10 mouse cellular contexts compared by ENCODE assay signal in genomic region chr15:99342194-99342981, GRCm38 (mm10). TPM values are rescaled to one million over a fixed set of nuclear protein-coding genes. Genes with fewer than 3 reads are reported as not detected.
DNase-seq lines count a peak whose midpoint lies in the region; ATAC-seq and TF ChIP-seq lines count a peak whose summit lies in the region.
"Had no signal": no experiment of that assay in that cellular context is flagged by ENCODE, and none has a peak within 500 bp of the region (broad histone marks: within the 10 kb centered on the region; RNA-seq: fewer than 3 reads in every experiment).

No protein-coding gene starts in this region.

- TF ChIP-seq CTCF in bone marrow macrophage, adult 2 months (IDR thresholded peaks at IDR 0.05; ENCODE audit: low read depth, low read length), result no peak

- H3K4me3 ChIP-seq in forebrain, embryonic 15.5 days, result no peak overlapping the region
- H3K4me3 ChIP-seq in forebrain, embryonic 11.5 days (ENCODE audit: low read depth, low read length), result no peak overlapping the region
- H3K4me3 ChIP-seq in kidney, embryonic 16.5 days (ENCODE audit: low read length), result no peak overlapping the region
- H3K4me3 ChIP-seq in kidney, embryonic 14.5 days (ENCODE audit: low read length), result no peak overlapping the region
- H3K4me3 ChIP-seq in bone marrow macrophage, adult 2 months (ENCODE audit: insufficient read depth, low read length), result peak overlapping the region; percentile 8; the same call in 1 of the 2 replicates
- H3K4me3 ChIP-seq in limb, embryonic 15.5 days, result no peak overlapping the region

- DNase-seq in forebrain, embryonic 11.5 days (ENCODE audit: low spot score), result no peak
- DNase-seq in thymus, adult 18-20 months, result no peak
- DNase-seq in spleen, postnatal 4 days (ENCODE audit: low spot score in 2 of 2), result no peak
- DNase-seq: cerebellum, postnatal 25 days had no signal

- ATAC-seq in forebrain, embryonic 15.5 days (replicated peaks), result no peak
- ATAC-seq in forebrain, embryonic 11.5 days (replicated peaks; ENCODE audit: low FRiP score), result no peak
- no peak for ATAC-seq in kidney, embryonic 16.5 days (ENCODE audit: low FRiP score, low TSS enrichment)
- ATAC-seq in kidney, embryonic 14.5 days (ENCODE audit: low FRiP score, low TSS enrichment), result no peak
- ATAC-seq in limb, embryonic 15.5 days (ENCODE audit: insufficient number of reproducible peaks, low FRiP score, low TSS enrichment, low read depth), result no peak
- ATAC-seq: Patski had no signal

- no peaks in the 10 kb centered on the region for H3K9me3 ChIP-seq in forebrain, embryonic 15.5 days
- no peaks in the 10 kb centered on the region for H3K9me3 ChIP-seq in forebrain, embryonic 11.5 days (ENCODE audit: control insufficient read depth, low read length)
- no peaks in the 10 kb centered on the region for H3K9me3 ChIP-seq in kidney, embryonic 16.5 days (ENCODE audit: low read length)
- H3K9me3 ChIP-seq in kidney, embryonic 14.5 days (ENCODE audit: control insufficient read depth, low read length), result no peaks in the 10 kb centered on the region
- no peaks in the 10 kb centered on the region for H3K9me3 ChIP-seq in limb, embryonic 15.5 days

- peaks cover 14% of the 10 kb centered on the region for H3K4me1 ChIP-seq in forebrain, embryonic 15.5 days
- no peaks in the 10 kb centered on the region for H3K4me1 ChIP-seq in forebrain, embryonic 11.5 days (replicated peaks; ENCODE audit: control insufficient read depth, insufficient read depth, low read length)
- H3K4me1 ChIP-seq in kidney, embryonic 16.5 days (ENCODE audit: insufficient read depth, low read length), result peaks cover 74% of the 10 kb centered on the region
- peaks cover 57% of the 10 kb centered on the region for H3K4me1 ChIP-seq in kidney, embryonic 14.5 days (ENCODE audit: control insufficient read depth, insufficient read depth, low read length)
- peaks cover 63% of the 10 kb centered on the region for H3K4me1 ChIP-seq in bone marrow macrophage, adult 2 months (ENCODE audit: control insufficient read depth, insufficient read depth, low read length)
- H3K4me1 ChIP-seq in limb, embryonic 15.5 days, result peaks cover 67% of the 10 kb centered on the region

- no peak overlapping the region for H3K9ac ChIP-seq in forebrain, embryonic 15.5 days (replicated peaks)
- no peak overlapping the region for H3K9ac ChIP-seq in forebrain, embryonic 11.5 days (ENCODE audit: low read length)
- H3K9ac ChIP-seq in kidney, embryonic 16.5 days (replicated peaks; ENCODE audit: low read length), result no peak overlapping the region
- H3K9ac ChIP-seq in kidney, embryonic 14.5 days (ENCODE audit: low read depth, low read length), result no peak overlapping the region
- H3K9ac ChIP-seq in limb, embryonic 15.5 days, result no peak overlapping the region

- no peaks in the 10 kb centered on the region for H3K36me3 ChIP-seq in forebrain, embryonic 15.5 days
- H3K36me3 ChIP-seq in forebrain, embryonic 11.5 days (ENCODE audit: control insufficient read depth, insufficient read depth, low read length), result no peaks in the 10 kb centered on the region
- no peaks in the 10 kb centered on the region for H3K36me3 ChIP-seq in kidney, embryonic 16.5 days (ENCODE audit: insufficient read depth, low read length)
- no peaks in the 10 kb centered on the region for H3K36me3 ChIP-seq in kidney, embryonic 14.5 days (ENCODE audit: control insufficient read depth, insufficient read depth, low read length)
- no peaks in the 10 kb centered on the region for H3K36me3 ChIP-seq in limb, embryonic 15.5 days

- no peak for TF ChIP-seq POLR2A in bone marrow macrophage, adult 2 months (IDR thresholded peaks at IDR 0.05; ENCODE audit: borderline replicate concordance, low read depth, low read length)

- no peaks in the 10 kb centered on the region for H3K27me3 ChIP-seq in forebrain, embryonic 15.5 days
- no peaks in the 10 kb centered on the region for H3K27me3 ChIP-seq in forebrain, embryonic 11.5 days (ENCODE audit: control insufficient read depth, insufficient read depth, low read length)
- H3K27me3 ChIP-seq in kidney, embryonic 16.5 days (ENCODE audit: insufficient read depth, low read length), result no peaks in the 10 kb centered on the region
- H3K27me3 ChIP-seq in kidney, embryonic 14.5 days (ENCODE audit: control insufficient read depth, insufficient read depth, low read length), result no peaks in the 10 kb centered on the region
- no peaks in the 10 kb centered on the region for H3K27me3 ChIP-seq in limb, embryonic 15.5 days
- H3K27me3 ChIP-seq: Patski had no signal

- peak overlapping the region; percentile 71; the same call in 1 of the 2 replicates for H3K27ac ChIP-seq in forebrain, embryonic 15.5 days (replicated peaks)
- no peak overlapping the region for H3K27ac ChIP-seq in forebrain, embryonic 11.5 days (ENCODE audit: low read depth, low read length)
- 0 out of 2 replicates have a peak overlapping the region, but pooled peaks have one; percentile 1 for H3K27ac ChIP-seq in kidney, embryonic 16.5 days (ENCODE audit: low read length)
- no peak overlapping the region for H3K27ac ChIP-seq in kidney, embryonic 14.5 days (ENCODE audit: low read depth, low read length)
- H3K27ac ChIP-seq in bone marrow macrophage, adult 2 months (ENCODE audit: insufficient read depth, low read depth, low read length), result peak overlapping the region; percentile 21
- H3K27ac ChIP-seq in limb, embryonic 15.5 days, result peak overlapping the region; percentile 91

- H3K4me2 ChIP-seq in forebrain, embryonic 15.5 days (replicated peaks), result no peak overlapping the region
- H3K4me2 ChIP-seq in forebrain, embryonic 11.5 days (ENCODE audit: low read depth, low read length, severe bottlenecking), result no peak overlapping the region
- H3K4me2 ChIP-seq in kidney, embryonic 16.5 days (replicated peaks; ENCODE audit: low read depth, low read length), result no peak overlapping the region
- H3K4me2 ChIP-seq in kidney, embryonic 14.5 days (replicated peaks; ENCODE audit: low read depth, low read length), result no peak overlapping the region; the same call in 1 of the 2 replicates
- H3K4me2 ChIP-seq in limb, embryonic 15.5 days, result no peak overlapping the region

- WGBS in forebrain, embryonic 15.5 days, result 59% methylated on average over 9 of the region's 9 CpGs
- 62% methylated on average over 9 of the region's 9 CpGs for WGBS in forebrain, embryonic 11.5 days
- WGBS in kidney, embryonic 16.5 days, result 43% methylated on average over 9 of the region's 9 CpGs
- 56% methylated on average over 9 of the region's 9 CpGs for WGBS in kidney, embryonic 14.5 days
- WGBS in limb, embryonic 15.5 days, result 61% methylated on average over 9 of the region's 9 CpGs

RNA-seq across cellular contexts. Expression of gene Fmnl3, which starts 27.9 kb away (rescaled TPM):
- polyA plus RNA-seq in forebrain, embryonic 15.5 days (2015; fragmentation: Nextera tagmentation; extraction: Ambion mirVana), result 9.9 and 10.2 TPM in 2 replicates
- polyA plus RNA-seq in forebrain, embryonic 11.5 days (2014; fragmentation: Nextera tagmentation; extraction: Ambion mirVana), result 14.3 and 17.0 TPM in 2 replicates
- 27.1 and 29.8 TPM in 2 replicates for polyA plus RNA-seq in kidney, embryonic 16.5 days (2015; fragmentation: Nextera tagmentation; extraction: Ambion mirVana)
- 15.0 and 27.9 TPM in 2 replicates for polyA plus RNA-seq in kidney, embryonic 14.5 days (2014; fragmentation: Nextera tagmentation; extraction: Ambion mirVana)
- 18.9 and 23.2 TPM in 2 replicates for polyA plus RNA-seq in bone marrow macrophage, adult 2 months (2012; ENCODE audit: insufficient read depth, insufficient read length, missing spikeins)
- 25.0 and 26.9 TPM in 2 replicates for polyA plus RNA-seq in limb, embryonic 15.5 days (2015; fragmentation: Nextera tagmentation; extraction: Ambion mirVana)

RNA-seq across cellular contexts. Expression of gene Fam186b, which starts 46.7 kb away (rescaled TPM):
- 0.23 and 0.31 TPM in 2 replicates for polyA plus RNA-seq in forebrain, embryonic 15.5 days (2015; fragmentation: Nextera tagmentation; extraction: Ambion mirVana)
- polyA plus RNA-seq in forebrain, embryonic 11.5 days (2014; fragmentation: Nextera tagmentation; extraction: Ambion mirVana), result 0.15 and 0.36 TPM in 2 replicates
- 0.21 and 0.30 TPM in 2 replicates for polyA plus RNA-seq in kidney, embryonic 16.5 days (2015; fragmentation: Nextera tagmentation; extraction: Ambion mirVana)
- 0.07 and 0.22 TPM in 2 replicates for polyA plus RNA-seq in kidney, embryonic 14.5 days (2014; fragmentation: Nextera tagmentation; extraction: Ambion mirVana)
- polyA plus RNA-seq in bone marrow macrophage, adult 2 months (2012; ENCODE audit: insufficient read depth, insufficient read length, missing spikeins), result not detected in 2 replicates
- 0.10 and 0.18 TPM in 2 replicates for polyA plus RNA-seq in limb, embryonic 15.5 days (2015; fragmentation: Nextera tagmentation; extraction: Ambion mirVana)

RNA-seq across cellular contexts. Expression of gene Prpf40b, which starts 47.5 kb away (rescaled TPM):
- 111 and 115 TPM in 2 replicates for polyA plus RNA-seq in forebrain, embryonic 15.5 days (2015; fragmentation: Nextera tagmentation; extraction: Ambion mirVana)
- polyA plus RNA-seq in forebrain, embryonic 11.5 days (2014; fragmentation: Nextera tagmentation; extraction: Ambion mirVana), result 62.4 and 69.0 TPM in 2 replicates
- 62.2 and 67.5 TPM in 2 replicates for polyA plus RNA-seq in kidney, embryonic 16.5 days (2015; fragmentation: Nextera tagmentation; extraction: Ambion mirVana)
- 39.5 and 63.9 TPM in 2 replicates for polyA plus RNA-seq in kidney, embryonic 14.5 days (2014; fragmentation: Nextera tagmentation; extraction: Ambion mirVana)
- 11.0 and 16.2 TPM in 2 replicates for polyA plus RNA-seq in bone marrow macrophage, adult 2 months (2012; ENCODE audit: insufficient read depth, insufficient read length, missing spikeins)
- 52.5 and 53.8 TPM in 2 replicates for polyA plus RNA-seq in limb, embryonic 15.5 days (2015; fragmentation: Nextera tagmentation; extraction: Ambion mirVana)

RNA-seq across cellular contexts. Expression of gene Tmbim6, which starts 50.3 kb away (rescaled TPM):
- polyA plus RNA-seq in forebrain, embryonic 15.5 days (2015; fragmentation: Nextera tagmentation; extraction: Ambion mirVana), result 250 and 263 TPM in 2 replicates
- polyA plus RNA-seq in forebrain, embryonic 11.5 days (2014; fragmentation: Nextera tagmentation; extraction: Ambion mirVana), result 229 and 267 TPM in 2 replicates
- 634 and 653 TPM in 2 replicates for polyA plus RNA-seq in kidney, embryonic 16.5 days (2015; fragmentation: Nextera tagmentation; extraction: Ambion mirVana)
- polyA plus RNA-seq in kidney, embryonic 14.5 days (2014; fragmentation: Nextera tagmentation; extraction: Ambion mirVana), result 321 and 409 TPM in 2 replicates
- 647 and 669 TPM in 2 replicates for polyA plus RNA-seq in bone marrow macrophage, adult 2 months (2012; ENCODE audit: insufficient read depth, insufficient read length, missing spikeins)
- 327 and 351 TPM in 2 replicates for polyA plus RNA-seq in limb, embryonic 15.5 days (2015; fragmentation: Nextera tagmentation; extraction: Ambion mirVana)

Comparison
In these comparisons a context has a peak if more than half of its experiments do, and no peak if none do; other contexts are left out.
1. H3K27ac ChIP-seq: peak in forebrain, embryonic 15.5 days (single experiment), kidney, embryonic 16.5 days (single experiment), bone marrow macrophage, adult 2 months (single experiment) and limb, embryonic 15.5 days (single experiment); none in forebrain, embryonic 11.5 days (single experiment) and kidney, embryonic 14.5 days (single experiment).